Mouse (Mus musculus): ENCODE measurements around the gene Sox18. TPM values are rescaled to one million over a fixed set of nuclear protein-coding genes. Genes with fewer than 3 reads are reported as not detected.

Sox18 gene
- polyA plus RNA-seq, 1 experiment from 2014 or later: 24.7 TPM

GRCm38 (mm10) chr2:181692304-181692703, 20.9 kb upstream of the Sox18 start:
- Histone ChIP-seq H3K36me3 (ENCODE audit: control insufficient read depth, insufficient read depth) (peaks cover 10% of the 10 kb centered on the region; the same call in 1 of the 2 replicates), H3K27me3 (replicated peaks; ENCODE audit: control insufficient read depth, insufficient read depth, low read length) (no peaks in the 10 kb centered on the region), H3K9ac (ENCODE audit: low read depth, low read length) (no peak overlapping the region), H3K4me3 (ENCODE audit: low read depth, low read length) (no peak overlapping the region), H3K4me2 (replicated peaks; ENCODE audit: low read depth) (0 out of 2 replicates have a peak overlapping the region, but pooled peaks have one; percentile 27), H3K27ac (ENCODE audit: low read depth, low read length) (no peak overlapping the region), H3K4me1 (replicated peaks; ENCODE audit: control insufficient read depth, insufficient read depth, low read length) (0 out of 2 replicates have a peak, but pooled peaks cover 4% of the 10 kb centered on the region), H3K9me3 (ENCODE audit: control insufficient read depth) (no peaks in the 10 kb centered on the region)
- WGBS: 88% methylated on average over 3 of the region's 3 CpGs
- no peak for ATAC-seq
- no peak for TF ChIP-seq CTCF (IDR thresholded peaks at IDR 0.05; ENCODE audit: low read depth)

- no peak for ATAC-seq
These were observed 20.1 kb upstream of the Sox18 start for GRCm38 (mm10) chr2:181691571-181691970.

GRCm38 (mm10) chr2:181691083-181691482, 19.6 kb upstream of the Sox18 start:
- Histone ChIP-seq H3K36me3 (ENCODE audit: control insufficient read depth, insufficient read depth) (peaks cover 16% of the 10 kb centered on the region; the same call in 1 of the 2 replicates), H3K4me3 (ENCODE audit: low read depth, low read length) (no peak overlapping the region), H3K4me2 (replicated peaks; ENCODE audit: low read depth) (no peak overlapping the region)

More at GRCm38 (mm10) chr2:181691571-181691970, 20.1 kb upstream of the Sox18 start:
- 0 out of 2 replicates have a peak, but pooled peaks cover 4% of the 10 kb centered on the region for H3K4me1 ChIP-seq (replicated peaks; ENCODE audit: control insufficient read depth, insufficient read depth, low read length)
- H3K9me3 ChIP-seq (ENCODE audit: control insufficient read depth): no peaks in the 10 kb centered on the region
- no peak overlapping the region for H3K4me2 ChIP-seq (replicated peaks; ENCODE audit: low read depth)
- no peak for TF ChIP-seq CTCF (IDR thresholded peaks at IDR 0.05; ENCODE audit: low read depth)
- no peak overlapping the region for H3K27ac ChIP-seq (ENCODE audit: low read depth, low read length)
- 94% methylated on average over 4 of the region's 4 CpGs for WGBS
- no peak overlapping the region for H3K4me3 ChIP-seq (ENCODE audit: low read depth, low read length)
- no peaks in the 10 kb centered on the region for H3K27me3 ChIP-seq (replicated peaks; ENCODE audit: control insufficient read depth, insufficient read depth, low read length)
- peaks cover 12% of the 10 kb centered on the region; the same call in 1 of the 2 replicates for H3K36me3 ChIP-seq (ENCODE audit: control insufficient read depth, insufficient read depth)
- H3K9ac ChIP-seq (ENCODE audit: low read depth, low read length): no peak overlapping the region

GRCm38 (mm10) chr2:181689466-181690160, 18.2 kb upstream of the Sox18 start:
- TF ChIP-seq CTCF (IDR thresholded peaks at IDR 0.05; ENCODE audit: low read depth): no peak
- Histone ChIP-seq H3K9me3 (ENCODE audit: control insufficient read depth) (no peaks in the 10 kb centered on the region), H3K4me2 (replicated peaks; ENCODE audit: low read depth) (no peak overlapping the region), H3K4me3 (ENCODE audit: low read depth, low read length) (no peak overlapping the region), H3K9ac (ENCODE audit: low read depth, low read length) (no peak overlapping the region), H3K4me1 (replicated peaks; ENCODE audit: control insufficient read depth, insufficient read depth, low read length) (0 out of 2 replicates have a peak, but pooled peaks cover 4% of the 10 kb centered on the region), H3K27me3 (replicated peaks; ENCODE audit: control insufficient read depth, insufficient read depth, low read length) (no peaks in the 10 kb centered on the region), H3K36me3 (ENCODE audit: control insufficient read depth, insufficient read depth) (peaks cover 18% of the 10 kb centered on the region; the same call in 1 of the 2 replicates), H3K27ac (ENCODE audit: low read depth, low read length) (no peak overlapping the region)
- 89% methylated on average over 10 of the region's 10 CpGs for WGBS
- no peak for ATAC-seq

More at GRCm38 (mm10) chr2:181691083-181691482, 19.6 kb upstream of the Sox18 start:
- 89% methylated on average over 6 of the region's 6 CpGs for WGBS
- Histone ChIP-seq H3K27me3 (replicated peaks; ENCODE audit: control insufficient read depth, insufficient read depth, low read length) (no peaks in the 10 kb centered on the region), H3K9me3 (ENCODE audit: control insufficient read depth) (no peaks in the 10 kb centered on the region), H3K9ac (ENCODE audit: low read depth, low read length) (no peak overlapping the region), H3K4me1 (replicated peaks; ENCODE audit: control insufficient read depth, insufficient read depth, low read length) (0 out of 2 replicates have a peak, but pooled peaks cover 4% of the 10 kb centered on the region), H3K27ac (ENCODE audit: low read depth, low read length) (no peak overlapping the region)
- no peak for TF ChIP-seq CTCF (IDR thresholded peaks at IDR 0.05; ENCODE audit: low read depth)
- ATAC-seq: no peak

- no peak for TF ChIP-seq CTCF (IDR thresholded peaks at IDR 0.05; ENCODE audit: low read depth)
- no peak overlapping the region for H3K27ac ChIP-seq (ENCODE audit: low read depth, low read length)
- H3K4me2 ChIP-seq (replicated peaks; ENCODE audit: low read depth): no peak overlapping the region
- no peak for ATAC-seq
- H3K4me3 ChIP-seq (ENCODE audit: low read depth, low read length): no peak overlapping the region
- no peak overlapping the region for H3K9ac ChIP-seq (ENCODE audit: low read depth, low read length)
- 95% methylated on average over 8 of the region's 8 CpGs for WGBS
- H3K27me3 ChIP-seq (replicated peaks; ENCODE audit: control insufficient read depth, insufficient read depth, low read length): no peaks in the 10 kb centered on the region
- H3K9me3 ChIP-seq (ENCODE audit: control insufficient read depth): no peaks in the 10 kb centered on the region
- no peaks in the 10 kb centered on the region for H3K4me1 ChIP-seq (replicated peaks; ENCODE audit: control insufficient read depth, insufficient read depth, low read length)
- peaks cover 18% of the 10 kb centered on the region; the same call in 1 of the 2 replicates for H3K36me3 ChIP-seq (ENCODE audit: control insufficient read depth, insufficient read depth)
These were observed 16.1 kb upstream of the Sox18 start for GRCm38 (mm10) chr2:181687586-181687985.

- H3K36me3 ChIP-seq (ENCODE audit: control insufficient read depth, insufficient read depth): peaks cover 18% of the 10 kb centered on the region; the same call in 1 of the 2 replicates
- no peak overlapping the region for H3K9ac ChIP-seq (ENCODE audit: low read depth, low read length)
- no peak for ATAC-seq
- 93% methylated on average over 4 of the region's 4 CpGs for WGBS
- H3K4me1 ChIP-seq (replicated peaks; ENCODE audit: control insufficient read depth, insufficient read depth, low read length): 0 out of 2 replicates have a peak, but pooled peaks cover 3% of the 10 kb centered on the region
- no peaks in the 10 kb centered on the region for H3K9me3 ChIP-seq (ENCODE audit: control insufficient read depth)
- no peak overlapping the region for H3K4me3 ChIP-seq (ENCODE audit: low read depth, low read length)
- H3K27me3 ChIP-seq (replicated peaks; ENCODE audit: control insufficient read depth, insufficient read depth, low read length): no peaks in the 10 kb centered on the region
- no peak overlapping the region for H3K4me2 ChIP-seq (replicated peaks; ENCODE audit: low read depth)
- TF ChIP-seq CTCF (IDR thresholded peaks at IDR 0.05; ENCODE audit: low read depth): no peak
- no peak overlapping the region for H3K27ac ChIP-seq (ENCODE audit: low read depth, low read length)
These were observed 14.2 kb upstream of the Sox18 start for GRCm38 (mm10) chr2:181685686-181686085.

All from intestine, postnatal 0 days (tissue).